Mouse (Mus musculus) embryo, embryonic 9.5 days (tissue): Measurements from ENCODE around the gene Cd274.

Source experiments
- DNase-seq: peaks from one replicate; pipeline ENCODE4 v3.0.0-alpha.2; 2017; ENCODE audit errors: extremely low spot score

Gene Cd274

GRCm38 (mm10) chr19:29364076-29364475, 3.2 kb upstream of the Cd274 start:
- no peak for DNase-seq

GRCm38 (mm10) chr19:29365105-29365504, 2.1 kb upstream of the Cd274 start:
- no peak for DNase-seq

GRCm38 (mm10) chr19:29366226-29366968, 858 bp upstream of the Cd274 start:
- no peak for DNase-seq

GRCm38 (mm10) chr19:29368041-29368440, 786 bp downstream of the Cd274 start:
- no peak for DNase-seq

GRCm38 (mm10) chr19:29368671-29369309, 1.5 kb downstream of the Cd274 start:
- DNase-seq: no peak

GRCm38 (mm10) chr19:29370112-29370511, 2.9 kb downstream of the Cd274 start:
- no peak for DNase-seq

GRCm38 (mm10) chr19:29370545-29371283, 3.5 kb downstream of the Cd274 start:
- no peak for DNase-seq

GRCm38 (mm10) chr19:29371284-29372081, 4.2 kb downstream of the Cd274 start:
- DNase-seq: no peak

- DNase-seq: no peak
Measured at GRCm38 (mm10) chr19:29372138-29372537, 4.9 kb downstream of the Cd274 start.

GRCm38 (mm10) chr19:29372621-29373020, 5.4 kb downstream of the Cd274 start:
- no peak for DNase-seq

- no peak for DNase-seq
Measured at GRCm38 (mm10) chr19:29373438-29373837, 6.2 kb downstream of the Cd274 start.

- no peak for DNase-seq
Measured at GRCm38 (mm10) chr19:29374947-29375346, 7.7 kb downstream of the Cd274 start.

- DNase-seq: no peak
Measured at GRCm38 (mm10) chr19:29376382-29376781, 9.1 kb downstream of the Cd274 start.

GRCm38 (mm10) chr19:29379839-29380603, 12.8 kb downstream of the Cd274 start:
- DNase-seq: no peak

GRCm38 (mm10) chr19:29383368-29383767, 16.1 kb downstream of the Cd274 start:
- DNase-seq: no peak

GRCm38 (mm10) chr19:29384412-29384811, 17.2 kb downstream of the Cd274 start:
- DNase-seq: no peak

GRCm38 (mm10) chr19:29384994-29385393, 17.7 kb downstream of the Cd274 start:
- DNase-seq: no peak

- no peak for DNase-seq
Measured at GRCm38 (mm10) chr19:29385822-29386221, 18.6 kb downstream of the Cd274 start.

- no peak for DNase-seq
Measured at GRCm38 (mm10) chr19:29388818-29389217, 21.6 kb downstream of the Cd274 start.

- no peak for DNase-seq
Measured at GRCm38 (mm10) chr19:29390483-29390882, 23.2 kb downstream of the Cd274 start.

GRCm38 (mm10) chr19:29391279-29391678, 24.0 kb downstream of the Cd274 start:
- DNase-seq: no peak
